Mouse (Mus musculus) cerebellum, adult 2 months (tissue): Measurements from ENCODE around the gene Olfr412.

Experiments
- CTCF ChIP-seq: fragments of 200-500 bp; IDR thresholded peaks from 2 replicates; pipeline ENCODE4 v1.5.1; 2011; ENCODE audit warnings: low read depth, mild to moderate bottlenecking, control low read depth, low read length, moderate library complexity, borderline replicate concordance; ENCODE audit not compliant: insufficient read depth
- POLR2A ChIP-seq: fragments of 200-500 bp; IDR thresholded peaks from 2 replicates; pipeline ENCODE4 v1.6.1; 2011; ENCODE audit warnings: low read length, control low read depth, borderline replicate concordance; ENCODE audit not compliant: insufficient read depth

DNA sequence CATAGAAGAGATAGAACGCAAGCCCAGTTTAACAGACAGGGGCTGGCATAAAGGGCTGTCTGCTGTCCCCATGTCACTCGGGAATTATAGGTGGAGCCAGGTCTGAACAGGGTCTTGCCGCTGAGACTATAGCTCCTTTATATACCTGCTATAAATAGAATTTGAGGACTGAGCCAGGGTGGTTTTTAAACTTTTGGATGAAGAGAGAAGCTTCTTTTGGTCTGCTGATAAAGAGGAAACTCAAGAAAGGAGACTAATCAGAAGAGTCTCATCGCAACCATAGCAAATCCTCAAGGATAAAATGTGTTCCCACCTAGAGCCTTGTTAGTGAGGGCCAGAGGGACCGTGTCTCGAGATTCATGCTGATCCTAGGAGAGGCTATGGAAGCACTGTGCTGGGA lies 23.9 kb upstream of the Olfr412 start, which contains the start of gene Olfr410:
- TF ChIP-seq CTCF (no peak), POLR2A (no peak)
